Mouse (Mus musculus) lung, adult 10 weeks (tissue): ENCODE results near the gene Olfr986. TPM values are rescaled to one million over a fixed set of nuclear protein-coding genes. Genes with fewer than 3 reads are reported as not detected.

Source experiments
- polyA plus RNA-seq: library from polyadenylated mRNA; stranded (reverse); fragments of 350-450 nt; fragmentation: Illumina TruSeq; extraction: RNeasy Lipid Tissue Mini Kit (QIAGEN cat#74804); gene quantifications from one replicate; pipeline ENCODE4 v1.2.3, GENCODE M21; 2014; ENCODE audit warnings: low read depth, low replicate concordance; ENCODE audit not compliant: insufficient read depth

Olfr986 gene
- polyA plus RNA-seq, result not detected

GRCm38 (mm10) chr9:40180620-40181019, at the start of gene Olfr986:
Olfr986 (plus strand) TSS chr9:40180920.

GRCm38 (mm10) chr9:40192098-40193038, 11.6 kb downstream of the Olfr986 start, which contains the start of gene Zfp202:
Zfp202 (plus strand) TSS chr9:40192316.

Other genes with a start within 250 kb of the Olfr986 start
- gene Olfr974, start 243.4 kb upstream of the Olfr986 start, polyA plus RNA-seq, result not detected
- not detected for gene Olfr975, start 228.9 kb upstream of the Olfr986 start, polyA plus RNA-seq
- gene Olfr976, start 219.8 kb upstream of the Olfr986 start, polyA plus RNA-seq, result not detected
- gene Olfr978, start 188.8 kb upstream of the Olfr986 start, polyA plus RNA-seq, result not detected
- not detected for gene Olfr979, start 177.5 kb upstream of the Olfr986 start, polyA plus RNA-seq
- not detected for gene Olfr980, start 171.3 kb upstream of the Olfr986 start, polyA plus RNA-seq
- gene Olfr981, start 159.5 kb upstream of the Olfr986 start, polyA plus RNA-seq, result not detected
- gene Olfr982, start 107.1 kb upstream of the Olfr986 start, polyA plus RNA-seq, result not detected
- not detected for gene Olfr983, start 87.3 kb upstream of the Olfr986 start, polyA plus RNA-seq
- gene Olfr984, start 66.7 kb upstream of the Olfr986 start, polyA plus RNA-seq, result not detected
- not detected for gene Olfr985, start 50.7 kb upstream of the Olfr986 start, polyA plus RNA-seq
- gene Tmem225, start 32.8 kb upstream of the Olfr986 start, polyA plus RNA-seq, result not detected
- 1.2 TPM for gene Zfp202, start 11.4 kb downstream of the Olfr986 start, polyA plus RNA-seq
- 12.1 TPM for gene Scn3b, start 88.3 kb downstream of the Olfr986 start, polyA plus RNA-seq